Mouse (Mus musculus): ENCODE measurements at regions not wholly inside any gene's neighbourhood (a gene's known extent, or its start where the extent isn't known, plus 50 kb on each side); places are given as distances from the start of the nearest gene placed in this dataset.

DNA sequence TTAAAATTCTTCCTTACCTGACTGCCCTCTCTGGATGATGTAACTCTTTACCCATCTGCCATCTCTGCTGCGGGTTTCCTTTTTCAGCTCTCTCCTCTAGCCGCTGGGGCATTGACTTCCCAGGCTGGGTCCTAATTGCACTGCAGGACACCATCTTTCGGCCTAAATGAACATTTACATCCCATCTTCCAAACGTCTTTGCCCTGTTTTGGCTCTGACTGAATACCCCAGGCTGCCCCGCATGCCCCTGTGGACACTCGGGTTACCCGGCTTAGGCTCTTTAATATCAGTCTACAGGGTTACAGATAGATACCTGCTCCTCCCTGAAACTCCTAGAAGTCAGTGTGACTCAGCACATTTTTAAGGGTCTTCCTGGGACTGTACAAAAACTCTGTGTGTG is 193.3 kb downstream of the Enc1 start:
- TF ChIP-seq GATA1 (IDR thresholded peaks at IDR 0.05; ENCODE audit: low read length) = no peak

GRCm38 (mm10) chr13:97432627-97433026 is 191.7 kb downstream of the Enc1 start:
- TF ChIP-seq GATA1 (IDR thresholded peaks at IDR 0.05; ENCODE audit: low read length) = no peak

DNA sequence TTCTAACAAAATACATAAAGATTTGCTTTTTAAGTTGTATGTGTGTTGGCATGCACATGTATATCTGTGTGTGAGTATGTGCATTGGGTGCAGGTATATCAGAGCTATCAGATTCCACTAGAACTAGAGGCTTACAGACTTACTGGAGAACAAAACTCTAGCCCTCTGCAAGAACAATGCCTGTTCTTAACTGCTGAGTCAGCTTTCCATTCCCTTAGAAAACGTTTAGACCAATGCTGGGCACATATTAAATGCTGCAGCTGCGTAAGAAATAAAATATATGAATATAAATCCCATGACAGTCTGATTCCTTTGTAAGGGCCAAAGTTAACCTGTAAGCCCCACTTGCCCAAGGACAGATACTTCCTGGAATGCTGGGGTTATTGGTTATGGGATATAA is 190.0 kb downstream of the Enc1 start:
- no peak for TF ChIP-seq GATA1 (IDR thresholded peaks at IDR 0.05; ENCODE audit: low read length)

GRCm38 (mm10) chr13:97428163-97428562 is 187.3 kb downstream of the Enc1 start:
- TF ChIP-seq GATA1 (IDR thresholded peaks at IDR 0.05; ENCODE audit: low read length) = no peak

DNA sequence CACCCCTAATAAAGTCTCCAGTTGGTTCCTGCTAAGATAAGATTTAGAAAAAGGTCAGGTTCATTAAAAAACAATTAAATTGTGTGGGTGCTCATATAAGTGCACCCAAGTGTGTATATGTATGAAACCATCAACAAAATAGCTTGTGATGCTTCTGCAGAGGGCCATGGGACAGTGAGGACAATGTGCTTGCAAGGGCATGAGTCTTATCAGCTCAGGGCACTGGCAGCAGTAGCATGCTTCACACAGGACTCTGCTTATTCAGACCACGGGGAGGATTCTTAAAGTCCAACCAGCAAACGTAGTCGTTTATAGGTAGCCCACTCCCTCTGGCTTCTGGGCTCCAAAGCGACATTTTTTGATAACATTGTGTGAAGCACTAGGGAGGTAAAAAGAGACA is 186.6 kb downstream of the Enc1 start:
- no peak for TF ChIP-seq GATA1 (IDR thresholded peaks at IDR 0.05; ENCODE audit: low read length)

GRCm38 (mm10) chr13:97425731-97426130 is 184.8 kb downstream of the Enc1 start:
- TF ChIP-seq GATA1 (IDR thresholded peaks at IDR 0.05; ENCODE audit: low read length) = no peak

GRCm38 (mm10) chr13:97423911-97424310 is 183.0 kb downstream of the Enc1 start:
- TF ChIP-seq GATA1 (IDR thresholded peaks at IDR 0.05; ENCODE audit: low read length) = no peak

GRCm38 (mm10) chr13:97423298-97423817 is 182.5 kb downstream of the Enc1 start:
- no peak for TF ChIP-seq GATA1 (IDR thresholded peaks at IDR 0.05; ENCODE audit: low read length)

DNA sequence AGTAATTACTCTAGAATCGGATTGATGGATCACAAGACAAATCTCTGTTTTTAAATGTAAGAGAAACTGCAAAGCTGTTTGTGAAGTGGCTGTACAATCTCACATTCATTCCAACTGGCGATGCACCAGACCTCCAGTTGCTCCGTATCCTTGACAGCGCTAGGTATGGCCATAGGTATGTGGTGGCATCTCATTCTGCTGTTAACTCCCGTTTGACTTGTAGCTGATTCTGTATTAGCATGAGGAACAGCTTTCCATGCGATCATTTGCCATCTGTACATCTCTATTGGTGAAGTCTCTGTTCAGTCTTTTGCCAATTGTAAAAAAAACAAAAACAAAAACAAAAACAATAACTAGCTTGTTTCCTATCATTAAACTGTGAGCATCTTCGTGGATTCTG is 182.0 kb downstream of the Enc1 start:
- TF ChIP-seq GATA1 (IDR thresholded peaks at IDR 0.05; ENCODE audit: low read length) = no peak

DNA sequence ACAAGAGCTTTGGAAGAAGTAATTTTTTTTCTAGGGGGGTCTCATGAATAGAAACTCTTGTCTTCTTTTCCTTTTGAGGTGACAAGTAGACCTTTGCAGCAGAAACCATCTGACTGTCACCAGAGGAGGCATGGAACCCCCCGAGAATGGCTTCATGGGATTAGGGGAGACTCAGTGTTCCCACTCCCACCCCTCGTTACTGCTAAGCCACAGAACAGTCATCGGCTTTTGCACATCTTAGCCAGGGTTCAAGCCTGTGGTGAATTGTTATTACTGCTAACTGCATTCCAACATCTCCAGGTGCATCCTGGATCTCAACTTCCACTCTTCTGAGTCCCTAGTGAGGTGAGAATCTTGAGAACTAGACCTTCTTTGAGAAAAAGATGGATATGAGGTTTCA is 180.9 kb downstream of the Enc1 start:
- no peak for TF ChIP-seq GATA1 (IDR thresholded peaks at IDR 0.05; ENCODE audit: low read length)

- TF ChIP-seq GATA1 (IDR thresholded peaks at IDR 0.05; ENCODE audit: low read length) = no peak
Observed at GRCm38 (mm10) chr13:97420773-97421172, 179.9 kb downstream of the Enc1 start.

- TF ChIP-seq GATA1 (IDR thresholded peaks at IDR 0.05; ENCODE audit: low read length) = no peak
Observed at GRCm38 (mm10) chr13:97419100-97419499, 178.2 kb downstream of the Enc1 start.

GRCm38 (mm10) chr13:97418681-97419080 is 177.8 kb downstream of the Enc1 start:
- TF ChIP-seq GATA1 (IDR thresholded peaks at IDR 0.05; ENCODE audit: low read length) = no peak

- TF ChIP-seq GATA1 (IDR thresholded peaks at IDR 0.05; ENCODE audit: low read length) = no peak
Observed at GRCm38 (mm10) chr13:97418081-97418480, 177.2 kb downstream of the Enc1 start.

- TF ChIP-seq GATA1 (IDR thresholded peaks at IDR 0.05; ENCODE audit: low read length) = no peak
Observed at GRCm38 (mm10) chr13:97415927-97416709, 175.2 kb downstream of the Enc1 start.

DNA sequence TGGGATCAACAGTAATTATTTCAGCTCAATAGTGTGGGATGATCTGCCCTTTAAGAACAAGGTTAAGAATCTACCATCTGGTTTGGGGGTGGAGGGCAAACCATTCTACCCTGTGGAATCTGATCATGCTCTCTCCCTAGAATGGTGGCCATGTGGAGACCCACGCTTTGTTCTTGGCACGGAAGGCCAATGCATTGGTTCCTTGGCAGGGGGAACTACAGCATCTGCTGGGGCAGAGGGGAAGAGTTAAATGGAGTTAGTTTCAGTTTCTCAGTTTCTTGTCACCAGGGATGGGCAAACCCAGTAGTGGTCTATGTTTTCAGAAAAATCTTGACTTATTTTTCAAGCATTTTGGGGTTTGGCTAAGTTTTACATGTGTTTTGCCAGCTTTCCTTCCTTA is 174.5 kb downstream of the Enc1 start:
- TF ChIP-seq GATA1 (IDR thresholded peaks at IDR 0.05; ENCODE audit: low read length) = no peak

- TF ChIP-seq GATA1 (IDR thresholded peaks at IDR 0.05; ENCODE audit: low read length) = no peak
Observed at GRCm38 (mm10) chr13:97412151-97412550, 171.2 kb downstream of the Enc1 start.
